ENCODE assay signal across 8 mouse cellular contexts in genomic region chr1:180268249-180269031, GRCm38 (mm10). TPM values are rescaled to one million over a fixed set of nuclear protein-coding genes. Genes with fewer than 3 reads are reported as not detected.
DNase-seq lines count a peak whose midpoint lies in the region; ATAC-seq and TF ChIP-seq lines count a peak whose summit lies in the region.

No protein-coding gene starts in this region.

- DNase-seq in CD4-positive helper T cell, adult 2 months (ENCODE audit: low read depth, low spot score), result peak; percentile 83
- DNase-seq in brain, adult 2 months (ENCODE audit: low read depth, low spot score), result peak; percentile 93
- DNase-seq in kidney, postnatal 0 days (ENCODE audit: low spot score), result peak; percentile 98
- DNase-seq in neural tube, embryonic 10.5 days (ENCODE audit: extremely low spot score, low spot score), result peak; percentile 92

- peak; percentile 93 for TF ChIP-seq CTCF in embryonic fibroblast, embryonic 13.5 days (IDR thresholded peaks at IDR 0.05; ENCODE audit: borderline replicate concordance, insufficient read depth, low read length)
- TF ChIP-seq CTCF in kidney, postnatal 0 days (IDR thresholded peaks at IDR 0.05; ENCODE audit: low read depth), result peak; percentile 100

- no peaks in the 10 kb centered on the region for H3K4me1 ChIP-seq in embryonic fibroblast, embryonic 13.5 days (ENCODE audit: control insufficient read depth, insufficient read depth, low read length)
- peaks cover 16% of the 10 kb centered on the region for H3K4me1 ChIP-seq in heart, embryonic 13.5 days
- H3K4me1 ChIP-seq in kidney, postnatal 0 days (replicated peaks; ENCODE audit: insufficient read depth, low read length), result peaks cover 3% of the 10 kb centered on the region; the same call in 1 of the 2 replicates
- H3K4me1 ChIP-seq in liver, embryonic 12.5 days, result peaks cover 32% of the 10 kb centered on the region
- 0 out of 2 replicates have a peak, but pooled peaks cover 5% of the 10 kb centered on the region for H3K4me1 ChIP-seq in stomach, embryonic 15.5 days

- H3K9me3 ChIP-seq in heart, embryonic 13.5 days, result no peaks in the 10 kb centered on the region
- H3K9me3 ChIP-seq in kidney, postnatal 0 days (replicated peaks; ENCODE audit: low read length), result no peaks in the 10 kb centered on the region
- H3K9me3 ChIP-seq in liver, embryonic 12.5 days (replicated peaks), result no peaks in the 10 kb centered on the region
- H3K9me3 ChIP-seq in stomach, embryonic 15.5 days, result no peaks in the 10 kb centered on the region

- no peaks in the 10 kb centered on the region for H3K36me3 ChIP-seq in heart, embryonic 13.5 days
- no peaks in the 10 kb centered on the region for H3K36me3 ChIP-seq in kidney, postnatal 0 days (ENCODE audit: insufficient read depth, low read length)
- H3K36me3 ChIP-seq in liver, embryonic 12.5 days, result no peaks in the 10 kb centered on the region
- no peaks in the 10 kb centered on the region for H3K36me3 ChIP-seq in stomach, embryonic 15.5 days

- H3K4me2 ChIP-seq in heart, embryonic 13.5 days, result no peak overlapping the region
- no peak overlapping the region for H3K4me2 ChIP-seq in kidney, postnatal 0 days (ENCODE audit: low read length)
- H3K4me2 ChIP-seq in liver, embryonic 12.5 days, result no peak overlapping the region
- H3K4me2 ChIP-seq in stomach, embryonic 15.5 days, result no peak overlapping the region

- peaks cover 32% of the 10 kb centered on the region for H3K27me3 ChIP-seq in heart, embryonic 13.5 days (replicated peaks)
- H3K27me3 ChIP-seq in kidney, postnatal 0 days (ENCODE audit: insufficient read depth, low read length), result no peaks in the 10 kb centered on the region
- peaks cover 16% of the 10 kb centered on the region for H3K27me3 ChIP-seq in liver, embryonic 12.5 days (replicated peaks)
- H3K27me3 ChIP-seq in stomach, embryonic 15.5 days (replicated peaks), result no peaks in the 10 kb centered on the region

- H3K27ac ChIP-seq in embryonic fibroblast, embryonic 13.5 days (ENCODE audit: insufficient read depth, low read length), result no peak overlapping the region
- H3K27ac ChIP-seq in heart, embryonic 13.5 days (replicated peaks), result no peak overlapping the region
- no peak overlapping the region for H3K27ac ChIP-seq in kidney, postnatal 0 days
- H3K27ac ChIP-seq in liver, embryonic 12.5 days, result no peak overlapping the region
- no peak overlapping the region for H3K27ac ChIP-seq in stomach, embryonic 15.5 days

- peak overlapping the region; percentile 58 for H3K9ac ChIP-seq in heart, embryonic 13.5 days
- H3K9ac ChIP-seq in kidney, postnatal 0 days (ENCODE audit: low read depth, low read length), result no peak overlapping the region
- no peak overlapping the region for H3K9ac ChIP-seq in liver, embryonic 12.5 days
- no peak overlapping the region for H3K9ac ChIP-seq in stomach, embryonic 15.5 days

- TF ChIP-seq POLR2A in embryonic fibroblast, embryonic 13.5 days (IDR thresholded peaks at IDR 0.05; ENCODE audit: low read depth, low read length), result no peak

- peak; percentile 66; the same call in 1 of the 2 replicates for ATAC-seq in heart, embryonic 13.5 days (ENCODE audit: extremely low read depth, insufficient number of reproducible peaks, low FRiP score, low TSS enrichment)
- ATAC-seq in kidney, postnatal 0 days (replicated peaks; ENCODE audit: low FRiP score, low read depth), result peak; percentile 83; the same call in 1 of the 2 replicates
- peak; percentile 75 for ATAC-seq in liver, embryonic 12.5 days
- peak; percentile 70; the same call in 1 of the 2 replicates for ATAC-seq in stomach, embryonic 15.5 days (ENCODE audit: insufficient read depth, low FRiP score, low read depth)

- WGBS in heart, embryonic 13.5 days, result 13% methylated on average over 12 of the region's 12 CpGs
- 17% methylated on average over 12 of the region's 12 CpGs for WGBS in kidney, postnatal 0 days
- whole genome bisulfite sequencing in liver, embryonic 12.5 days (ENCODE audit: insufficient replicate concordance), result 11% methylated on average over 12 of the region's 12 CpGs
- WGBS in stomach, embryonic 15.5 days, result 15% methylated on average over 12 of the region's 12 CpGs

- no peak overlapping the region for H3K4me3 ChIP-seq in embryonic fibroblast, embryonic 13.5 days (ENCODE audit: insufficient read depth, low read length)
- H3K4me3 ChIP-seq in heart, embryonic 13.5 days, result no peak overlapping the region
- no peak overlapping the region for H3K4me3 ChIP-seq in kidney, postnatal 0 days (replicated peaks; ENCODE audit: low read depth, low read length)
- H3K4me3 ChIP-seq in liver, embryonic 12.5 days, result no peak overlapping the region
- H3K4me3 ChIP-seq in stomach, embryonic 15.5 days (replicated peaks), result no peak overlapping the region

RNA-seq across cellular contexts. Expression of gene Psen2, which starts 5.2 kb away (rescaled TPM):
- polyA plus RNA-seq in embryonic fibroblast, embryonic 13.5 days (2011; ENCODE audit: insufficient read length, low read depth, missing spikeins), result 20.3 and 27.4 TPM in 2 replicates
- polyA plus RNA-seq in heart, embryonic 13.5 days (2015; fragmentation: Nextera tagmentation; extraction: Ambion mirVana), result 15.8 and 17.3 TPM in 2 replicates
- polyA plus RNA-seq in kidney, postnatal 0 days (2015; fragmentation: Nextera tagmentation; extraction: Ambion mirVana), result 19.8 and 20.8 TPM in 2 replicates
- 20.9 and 21.3 TPM in 2 replicates for polyA plus RNA-seq in liver, embryonic 12.5 days (2016; fragmentation: Nextera tagmentation; extraction: Ambion mirVana)
- polyA plus RNA-seq in stomach, embryonic 15.5 days (2015; fragmentation: Nextera tagmentation; extraction: Ambion mirVana), result 19.2 and 20.3 TPM in 2 replicates
